Mouse (Mus musculus) gastrocnemius, postnatal 36 days (tissue): Measurements from ENCODE around the gene Gm45140. TPM values are rescaled to one million over a fixed set of nuclear protein-coding genes. Genes with fewer than 3 reads are reported as not detected.
A peak's percentile ranks its signal among the peaks of the same experiment; 100 is the strongest.

Source experiments
- DNase-seq, 2 experiments: peaks; one replicate each; pipeline ENCODE4 v3.0.0; 2022
- intact Hi-C: fragments of 180-260 bp; cut with DNase I; formaldehyde crosslinking; loops from one replicate; pipeline ENCODE4 v1.15.1; 2025
- long read RNA-seq, 2 experiments: library from polyadenylated mRNA; stranded (forward); transcript quantifications; one replicate each; pipeline ENCODE4 v2.0.0; 2021
- total RNA-seq, 2 experiments: library from RNA; stranded (reverse); gene quantifications; 2 replicates each; pipeline ENCODE4 v1.2.3; 2021

Gm45140 gene
- 1 to 10 TPM in 1 of 2 experiments, not detected in 1; 2.0 TPM for total RNA-seq
- long read RNA-seq, experiment 1, result 0 reads
- long read RNA-seq, experiment 2, partial matches to known transcripts, result 0 of 3 reads
- long read RNA-seq, experiment 2, other reads (novel, unspliced or antisense), result 3 of 3 reads

- intact Hi-C loops, result no loop called here
- no peak for DNase-seq
Observed at GRCm38 (mm10) chr6:87835695-87836094, at the start of gene Gm45140. Gene Gm45140 (minus strand): TSS chr6:87835795.

DNA sequence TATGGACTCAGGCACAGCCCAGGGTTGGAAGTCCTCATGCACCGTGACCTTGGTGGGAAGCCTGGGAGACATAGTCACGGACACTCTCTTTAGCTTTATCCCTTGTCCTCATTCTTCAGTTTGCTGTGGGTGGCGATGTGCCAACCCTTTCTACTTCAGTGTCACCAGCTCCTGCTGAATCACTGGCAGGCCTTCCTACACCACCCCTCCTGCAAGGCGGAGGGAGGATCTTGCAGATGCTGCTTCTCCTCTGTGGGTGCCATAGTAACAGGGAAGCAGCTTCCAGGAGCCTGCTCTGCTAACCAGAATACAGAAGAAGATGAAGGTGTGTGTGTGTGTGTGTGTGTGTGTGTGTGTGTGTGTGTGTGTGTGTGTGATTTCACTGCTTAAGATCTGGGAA is 47.2 kb upstream of the Gm45140 start:
- DNase-seq, result no peak
- intact Hi-C loops, result no loop called here

- intact Hi-C loops, result no loop called here
- DNase-seq, result no peak
Observed at GRCm38 (mm10) chr6:87882221-87882620, 46.6 kb upstream of the Gm45140 start.

DNA sequence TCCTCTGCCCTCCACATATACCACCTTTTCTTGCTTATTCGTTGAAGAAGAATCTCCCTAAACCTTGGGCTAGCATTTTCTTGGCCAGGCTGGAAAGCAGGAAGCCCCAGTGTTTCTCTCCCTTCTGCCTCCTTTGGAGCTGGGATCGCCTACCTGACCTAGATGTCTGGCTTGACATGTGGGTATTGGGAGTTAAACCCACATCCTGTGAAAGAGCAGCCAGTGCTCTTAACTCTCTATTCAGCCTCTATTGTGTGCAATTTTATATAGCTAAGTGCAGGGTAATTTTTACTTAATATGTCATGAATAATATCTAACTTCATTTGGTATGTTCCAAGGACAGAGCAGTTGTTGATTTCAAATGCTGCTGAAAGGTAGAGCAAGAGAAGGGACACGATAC is 44.0 kb upstream of the Gm45140 start:
- DNase-seq, result no peak
- intact Hi-C loops, result no loop called here

DNA sequence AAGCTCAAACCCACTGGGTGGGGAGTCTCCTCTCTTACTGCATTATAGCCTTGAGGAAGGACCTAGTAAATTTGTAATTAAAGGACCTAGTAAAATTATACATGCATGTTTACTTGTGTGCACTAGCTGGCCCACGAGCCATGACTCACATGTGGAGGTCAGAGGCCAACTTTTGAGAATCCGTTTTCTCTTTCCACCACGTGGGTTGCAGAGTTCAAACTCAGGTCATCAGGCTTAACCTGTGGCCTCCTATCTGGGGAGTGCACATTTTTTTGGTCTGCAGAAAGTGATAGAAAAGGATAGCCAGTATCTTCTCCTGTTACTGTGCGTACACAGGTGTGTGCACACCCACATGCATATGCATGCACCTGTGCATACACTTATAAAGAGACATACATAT is 43.4 kb upstream of the Gm45140 start:
- intact Hi-C loops, result no loop called here
- no peak for DNase-seq

- DNase-seq, result peak; percentile 21 to 37
- intact Hi-C loops, result no loop called here
Observed at GRCm38 (mm10) chr6:87876068-87876643, 40.6 kb upstream of the Gm45140 start.

GRCm38 (mm10) chr6:87875562-87875961 is 40.0 kb upstream of the Gm45140 start:
- no peak for DNase-seq
- intact Hi-C loops, result no loop called here

GRCm38 (mm10) chr6:87875083-87875482 is 39.5 kb upstream of the Gm45140 start:
- DNase-seq, result peak; percentile 89
- intact Hi-C loops, result no loop called here

DNA sequence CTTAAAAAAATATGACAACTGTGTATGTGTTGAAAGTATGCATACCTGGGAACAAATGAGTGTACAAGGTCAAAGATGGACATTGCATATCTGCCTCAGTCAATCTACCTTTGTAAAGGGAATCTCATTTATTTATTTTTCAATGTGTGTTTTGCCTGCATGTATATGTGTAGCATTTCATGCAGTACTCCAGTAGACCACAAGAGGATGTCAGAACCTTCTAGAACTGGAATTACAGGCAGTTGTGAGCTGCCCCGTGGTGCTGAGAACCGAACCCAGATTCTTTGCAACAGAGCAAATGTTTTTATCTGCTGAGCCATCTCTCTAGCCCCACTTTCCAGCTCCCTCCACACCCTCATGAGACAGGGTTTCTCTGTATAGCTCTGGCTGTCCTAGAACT is 38.4 kb upstream of the Gm45140 start:
- no peak for DNase-seq
- intact Hi-C loops, result no loop called here

GRCm38 (mm10) chr6:87873104-87873503 is 37.5 kb upstream of the Gm45140 start:
- DNase-seq, result peak in 1 of 2 experiments; percentile 56
- intact Hi-C loops, result no loop called here

- intact Hi-C loops, result no loop called here
- no peak for DNase-seq
Observed at GRCm38 (mm10) chr6:87871240-87871639, 35.6 kb upstream of the Gm45140 start.

GRCm38 (mm10) chr6:87870440-87870839 is 34.8 kb upstream of the Gm45140 start:
- DNase-seq, result no peak

DNA sequence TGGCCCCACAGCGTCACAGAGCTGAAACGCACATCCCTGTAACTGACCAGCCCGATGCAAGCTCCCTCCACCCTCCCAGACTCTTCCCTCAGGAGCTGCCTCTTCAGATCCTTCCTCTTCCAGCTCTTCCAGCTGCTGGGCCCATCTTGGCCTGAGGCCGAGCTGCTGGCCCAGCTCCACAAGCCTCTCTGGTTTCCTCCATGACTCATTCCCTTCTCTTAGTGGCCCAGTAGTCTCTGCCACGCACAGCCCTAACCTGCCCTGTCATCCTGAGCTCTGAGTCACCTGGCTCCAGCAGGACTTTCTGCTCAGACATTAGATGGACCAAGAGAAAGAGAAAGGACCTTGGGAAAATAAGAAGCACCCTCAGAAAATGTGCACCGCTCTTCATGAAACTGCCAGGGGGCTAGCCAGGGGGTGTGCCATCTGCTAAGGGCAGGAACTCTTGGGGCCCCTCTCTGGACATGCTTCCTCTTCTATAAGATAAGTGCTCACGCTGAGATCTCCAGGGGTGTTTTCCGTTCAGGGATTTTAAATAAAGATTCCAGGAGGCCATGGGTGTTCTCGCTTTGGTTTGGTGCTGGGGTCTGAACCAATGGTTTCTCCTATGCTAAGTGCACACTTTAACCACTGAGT is 33.4 kb upstream of the Gm45140 start:
- DNase-seq, result peak; percentile 92 to 96
- intact Hi-C loops, result no loop called here

More at GRCm38 (mm10) chr6:87870440-87870839, 34.8 kb upstream of the Gm45140 start:
- intact Hi-C loops, result no loop called here

GRCm38 (mm10) chr6:87867256-87867655 is 31.7 kb upstream of the Gm45140 start:
- intact Hi-C loops, result no loop called here

GRCm38 (mm10) chr6:87866211-87866610 is 30.6 kb upstream of the Gm45140 start:
- DNase-seq, result no peak
- intact Hi-C loops, result no loop called here

More at GRCm38 (mm10) chr6:87867256-87867655, 31.7 kb upstream of the Gm45140 start:
- DNase-seq, result no peak

DNA sequence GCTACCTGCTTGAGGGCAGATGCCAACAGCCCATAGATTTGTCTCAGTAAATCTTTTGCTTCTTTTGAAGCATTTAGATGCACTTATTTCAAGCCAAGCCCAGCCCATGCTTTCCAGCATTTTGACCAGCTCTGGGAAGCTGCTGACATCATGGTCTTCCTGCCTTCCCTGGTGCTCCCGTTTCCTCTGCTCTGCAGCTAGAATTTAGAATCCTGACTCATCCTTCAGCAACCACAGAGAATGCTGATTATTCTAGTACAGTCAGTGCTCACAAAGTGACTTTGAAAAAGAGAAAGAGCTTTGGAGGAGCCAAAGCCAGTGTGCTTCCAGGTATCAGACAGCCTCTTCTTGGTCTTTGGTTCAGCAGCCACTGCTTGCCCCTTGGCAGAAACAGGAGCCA is 21.5 kb upstream of the Gm45140 start:
- intact Hi-C loops, result no loop called here

DNA sequence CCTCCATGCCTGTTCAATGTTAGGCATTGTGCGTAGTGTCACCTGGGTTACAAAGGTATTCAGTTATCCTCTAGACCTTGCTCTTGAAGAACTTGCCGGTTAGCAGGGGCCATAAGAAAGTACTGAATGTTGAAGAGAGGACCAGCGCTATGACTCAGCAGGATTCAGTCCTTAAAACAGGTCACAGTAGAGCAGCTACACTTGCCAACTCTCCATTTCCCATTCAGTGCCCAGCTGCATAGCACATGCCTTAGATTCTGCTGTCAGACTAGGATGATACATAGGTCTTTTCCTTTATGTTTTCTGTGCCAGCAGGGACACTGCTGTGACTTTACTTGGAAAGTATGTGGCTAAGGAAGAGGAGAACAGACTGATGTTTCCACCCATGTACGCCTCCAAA is 17.9 kb upstream of the Gm45140 start:
- DNase-seq, result no peak
- intact Hi-C loops, result no loop called here

More for the DNA sequence above, 21.5 kb upstream of the Gm45140 start:
- DNase-seq, result no peak

- no peak for DNase-seq
- intact Hi-C loops, result no loop called here
Observed at GRCm38 (mm10) chr6:87851871-87852270, 16.3 kb upstream of the Gm45140 start.

- intact Hi-C loops, result no loop called here
- peak; percentile 96 to 97 for DNase-seq
Observed at GRCm38 (mm10) chr6:87850900-87851614, 15.5 kb upstream of the Gm45140 start, which contains the start of gene Cnbp. Gene Cnbp (minus strand): TSS chr6:87851106.

DNA sequence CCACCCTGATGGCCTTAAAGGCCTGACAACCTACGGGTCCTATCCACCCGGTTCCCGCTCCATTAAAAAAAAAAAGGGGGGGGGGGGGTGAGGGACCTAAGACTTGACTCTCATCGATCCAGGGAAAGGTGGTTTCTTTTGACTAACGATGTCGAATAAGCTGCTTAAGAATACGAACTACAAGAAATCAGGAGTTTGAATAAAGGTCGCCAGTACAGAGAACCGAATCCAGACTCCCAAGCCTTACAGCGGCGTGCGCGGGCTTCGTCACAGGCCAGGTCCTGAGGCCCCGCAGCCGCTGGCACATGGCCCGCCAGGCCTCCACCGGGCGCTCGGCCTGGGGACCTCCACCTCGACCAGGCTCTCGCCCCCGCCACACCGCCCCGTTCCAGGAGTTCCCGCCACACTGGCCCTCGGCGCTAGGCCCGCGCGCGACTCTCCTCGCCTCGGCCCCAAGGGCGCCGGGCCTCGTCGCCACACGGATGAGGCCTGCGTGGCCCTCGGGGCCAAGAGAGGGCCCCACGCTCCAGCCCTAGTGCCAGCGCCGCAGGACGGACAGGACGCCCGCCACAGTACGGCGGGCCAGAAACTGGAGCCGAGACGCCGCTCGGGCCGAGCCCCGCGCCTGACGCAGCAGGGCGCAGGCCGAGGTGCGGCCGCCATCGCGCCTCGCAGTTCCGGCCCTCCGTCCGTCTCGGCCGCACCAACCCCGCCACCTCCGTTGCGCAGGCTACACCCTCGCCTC is 14.7 kb upstream of the Gm45140 start:
- DNase-seq, result peak in 1 of 2 experiments; percentile 38
- intact Hi-C loops, result no loop called here

DNA sequence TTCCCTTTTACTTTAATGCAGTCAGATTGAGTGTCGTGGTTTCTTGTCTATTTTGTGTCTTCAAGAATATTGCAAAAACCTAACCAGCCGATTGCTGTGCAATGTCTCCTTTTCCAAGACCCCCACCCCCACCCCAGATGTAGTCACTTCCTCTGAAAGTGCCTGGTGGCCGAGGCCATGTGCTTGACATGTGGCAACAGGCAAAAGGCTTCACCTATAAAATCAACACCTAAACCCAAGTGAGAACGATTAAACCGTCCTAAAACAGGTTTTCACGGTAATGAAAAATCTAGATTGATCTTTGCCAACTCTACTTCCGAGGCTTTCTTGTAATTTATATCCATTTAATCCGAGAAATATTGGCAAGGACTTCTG is 14.2 kb upstream of the Gm45140 start:
- intact Hi-C loops, result no loop called here
- no peak for DNase-seq
